Mouse (Mus musculus): ENCODE results near the gene Vps13d. TPM values are rescaled to one million over a fixed set of nuclear protein-coding genes. Genes with fewer than 3 reads are reported as not detected.

The Vps13d gene
- polyA plus RNA-seq, 1 experiment, result 15.6 TPM

GRCm38 (mm10) chr4:144951859-144952258 lies 242.9 kb downstream of the Vps13d start:
- Histone ChIP-seq H3K9ac (ENCODE audit: low read depth, poor library complexity, severe bottlenecking) (no peak overlapping the region), H3K4me3 (ENCODE audit: low read depth, low read length) (no peak overlapping the region), H3K27ac (ENCODE audit: insufficient read depth, low read length) (no peak overlapping the region), H3K27me3 (ENCODE audit: control insufficient read depth, insufficient read depth, low read length, poor library complexity, severe bottlenecking) (no peaks in the 10 kb centered on the region), H3K36me3 (ENCODE audit: control insufficient read depth, insufficient read depth, low read length, poor library complexity, severe bottlenecking) (no peaks in the 10 kb centered on the region), H3K9me3 (replicated peaks; ENCODE audit: control insufficient read depth, insufficient read depth, low read length, poor library complexity, severe bottlenecking) (no peaks in the 10 kb centered on the region), H3K4me1 (ENCODE audit: control insufficient read depth, insufficient read depth, low read length) (no peaks in the 10 kb centered on the region)
- TF ChIP-seq CTCF (IDR thresholded peaks at IDR 0.05; ENCODE audit: low read depth, low read length), result no peak
- TF ChIP-seq POLR2A (IDR thresholded peaks at IDR 0.05; ENCODE audit: insufficient read depth, low read length), result no peak
- TF ChIP-seq EP300 (IDR thresholded peaks at IDR 0.05; ENCODE audit: insufficient read depth, low read depth, low read length), result no peak

GRCm38 (mm10) chr4:144950883-144951282 lies 243.9 kb downstream of the Vps13d start:
- no peaks in the 10 kb centered on the region for H3K9me3 ChIP-seq (replicated peaks; ENCODE audit: control insufficient read depth, insufficient read depth, low read length, poor library complexity, severe bottlenecking)
- no peak overlapping the region for H3K27ac ChIP-seq (ENCODE audit: insufficient read depth, low read length)
- no peak overlapping the region for H3K9ac ChIP-seq (ENCODE audit: low read depth, poor library complexity, severe bottlenecking)
- no peaks in the 10 kb centered on the region for H3K36me3 ChIP-seq (ENCODE audit: control insufficient read depth, insufficient read depth, low read length, poor library complexity, severe bottlenecking)
- TF ChIP-seq CTCF (IDR thresholded peaks at IDR 0.05; ENCODE audit: low read depth, low read length), result no peak
- no peak for TF ChIP-seq EP300 (IDR thresholded peaks at IDR 0.05; ENCODE audit: insufficient read depth, low read depth, low read length)
- no peak for TF ChIP-seq POLR2A (IDR thresholded peaks at IDR 0.05; ENCODE audit: insufficient read depth, low read length)
- H3K4me3 ChIP-seq (ENCODE audit: low read depth, low read length), result no peak overlapping the region
- H3K27me3 ChIP-seq (ENCODE audit: control insufficient read depth, insufficient read depth, low read length, poor library complexity, severe bottlenecking), result no peaks in the 10 kb centered on the region
- no peaks in the 10 kb centered on the region for H3K4me1 ChIP-seq (ENCODE audit: control insufficient read depth, insufficient read depth, low read length)

- no peak for TF ChIP-seq POLR2A (IDR thresholded peaks at IDR 0.05; ENCODE audit: insufficient read depth, low read length)
- TF ChIP-seq CTCF (IDR thresholded peaks at IDR 0.05; ENCODE audit: low read depth, low read length), result no peak
- no peak for TF ChIP-seq EP300 (IDR thresholded peaks at IDR 0.05; ENCODE audit: insufficient read depth, low read depth, low read length)
- no peaks in the 10 kb centered on the region for H3K9me3 ChIP-seq (replicated peaks; ENCODE audit: control insufficient read depth, insufficient read depth, low read length, poor library complexity, severe bottlenecking)
- no peaks in the 10 kb centered on the region for H3K4me1 ChIP-seq (ENCODE audit: control insufficient read depth, insufficient read depth, low read length)
- no peak overlapping the region for H3K4me3 ChIP-seq (ENCODE audit: low read depth, low read length)
- H3K36me3 ChIP-seq (ENCODE audit: control insufficient read depth, insufficient read depth, low read length, poor library complexity, severe bottlenecking), result no peaks in the 10 kb centered on the region
- no peaks in the 10 kb centered on the region for H3K27me3 ChIP-seq (ENCODE audit: control insufficient read depth, insufficient read depth, low read length, poor library complexity, severe bottlenecking)
- no peak overlapping the region for H3K9ac ChIP-seq (ENCODE audit: low read depth, poor library complexity, severe bottlenecking)
- H3K27ac ChIP-seq (ENCODE audit: insufficient read depth, low read length), result no peak overlapping the region
Measured at GRCm38 (mm10) chr4:144950327-144950711, 244.5 kb downstream of the Vps13d start.

- Histone ChIP-seq H3K4me1 (ENCODE audit: control insufficient read depth, insufficient read depth, low read length) (no peaks in the 10 kb centered on the region), H3K27me3 (ENCODE audit: control insufficient read depth, insufficient read depth, low read length, poor library complexity, severe bottlenecking) (no peaks in the 10 kb centered on the region), H3K9me3 (replicated peaks; ENCODE audit: control insufficient read depth, insufficient read depth, low read length, poor library complexity, severe bottlenecking) (no peaks in the 10 kb centered on the region), H3K4me3 (ENCODE audit: low read depth, low read length) (no peak overlapping the region), H3K9ac (ENCODE audit: low read depth, poor library complexity, severe bottlenecking) (no peak overlapping the region), H3K27ac (ENCODE audit: insufficient read depth, low read length) (no peak overlapping the region), H3K36me3 (ENCODE audit: control insufficient read depth, insufficient read depth, low read length, poor library complexity, severe bottlenecking) (no peaks in the 10 kb centered on the region)
- TF ChIP-seq POLR2A (IDR thresholded peaks at IDR 0.05; ENCODE audit: insufficient read depth, low read length) (no peak), EP300 (IDR thresholded peaks at IDR 0.05; ENCODE audit: insufficient read depth, low read depth, low read length) (no peak), CTCF (IDR thresholded peaks at IDR 0.05; ENCODE audit: low read depth, low read length) (no peak)
Measured at GRCm38 (mm10) chr4:144949441-144950326, 245.1 kb downstream of the Vps13d start.

- TF ChIP-seq EP300 (IDR thresholded peaks at IDR 0.05; ENCODE audit: insufficient read depth, low read depth, low read length) (no peak), CTCF (IDR thresholded peaks at IDR 0.05; ENCODE audit: low read depth, low read length) (no peak), POLR2A (IDR thresholded peaks at IDR 0.05; ENCODE audit: insufficient read depth, low read length) (no peak)
- Histone ChIP-seq H3K27ac (ENCODE audit: insufficient read depth, low read length) (no peak overlapping the region), H3K4me3 (ENCODE audit: low read depth, low read length) (no peak overlapping the region), H3K9ac (ENCODE audit: low read depth, poor library complexity, severe bottlenecking) (no peak overlapping the region), H3K4me1 (ENCODE audit: control insufficient read depth, insufficient read depth, low read length) (no peaks in the 10 kb centered on the region), H3K9me3 (replicated peaks; ENCODE audit: control insufficient read depth, insufficient read depth, low read length, poor library complexity, severe bottlenecking) (no peaks in the 10 kb centered on the region), H3K27me3 (ENCODE audit: control insufficient read depth, insufficient read depth, low read length, poor library complexity, severe bottlenecking) (no peaks in the 10 kb centered on the region), H3K36me3 (ENCODE audit: control insufficient read depth, insufficient read depth, low read length, poor library complexity, severe bottlenecking) (no peaks in the 10 kb centered on the region)
Measured at GRCm38 (mm10) chr4:144947738-144948390, 246.9 kb downstream of the Vps13d start.

GRCm38 (mm10) chr4:144943273-144943672 lies 251.5 kb downstream of the Vps13d start:
- Histone ChIP-seq H3K27me3 (ENCODE audit: control insufficient read depth, insufficient read depth, low read length, poor library complexity, severe bottlenecking) (no peaks in the 10 kb centered on the region), H3K4me3 (ENCODE audit: low read depth, low read length) (no peak overlapping the region), H3K4me1 (ENCODE audit: control insufficient read depth, insufficient read depth, low read length) (no peaks in the 10 kb centered on the region), H3K36me3 (ENCODE audit: control insufficient read depth, insufficient read depth, low read length, poor library complexity, severe bottlenecking) (no peaks in the 10 kb centered on the region), H3K27ac (ENCODE audit: insufficient read depth, low read length) (no peak overlapping the region), H3K9ac (ENCODE audit: low read depth, poor library complexity, severe bottlenecking) (no peak overlapping the region), H3K9me3 (replicated peaks; ENCODE audit: control insufficient read depth, insufficient read depth, low read length, poor library complexity, severe bottlenecking) (no peaks in the 10 kb centered on the region)
- TF ChIP-seq POLR2A (IDR thresholded peaks at IDR 0.05; ENCODE audit: insufficient read depth, low read length) (no peak), EP300 (IDR thresholded peaks at IDR 0.05; ENCODE audit: insufficient read depth, low read depth, low read length) (no peak), CTCF (IDR thresholded peaks at IDR 0.05; ENCODE audit: low read depth, low read length) (no peak)
